Mouse (Mus musculus): ENCODE data around the gene Cst11. TPM values are rescaled to one million over a fixed set of nuclear protein-coding genes. Genes with fewer than 3 reads are reported as not detected.

Gene Cst11
- polyA plus RNA-seq, 1 experiment: 0.16 TPM

GRCm38 (mm10) chr2:148743846-148744407, 27.4 kb downstream of the Cst11 start:
- TF ChIP-seq POLR2A (IDR thresholded peaks at IDR 0.05; ENCODE audit: borderline replicate concordance, extremely low read depth, insufficient read depth, insufficient read length, poor library complexity, severe bottlenecking) (no peak), CTCF (IDR thresholded peaks at IDR 0.05; ENCODE audit: borderline replicate concordance, extremely low read depth, insufficient read depth, insufficient read length) (no peak)
- DNase-seq (ENCODE audit: low read depth): no peak

- TF ChIP-seq POLR2A (IDR thresholded peaks at IDR 0.05; ENCODE audit: borderline replicate concordance, extremely low read depth, insufficient read depth, insufficient read length, poor library complexity, severe bottlenecking) (no peak), CTCF (IDR thresholded peaks at IDR 0.05; ENCODE audit: borderline replicate concordance, extremely low read depth, insufficient read depth, insufficient read length) (no peak)
- peak; percentile 77 for DNase-seq (ENCODE audit: low read depth)
Measured at GRCm38 (mm10) chr2:148743001-148743400, 28.3 kb downstream of the Cst11 start.

GRCm38 (mm10) chr2:148732327-148733000, 38.8 kb downstream of the Cst11 start, which contains the start of gene Napb:
Napb (minus strand) TSS chr2:148732467.
- TF ChIP-seq POLR2A (IDR thresholded peaks at IDR 0.05; ENCODE audit: borderline replicate concordance, extremely low read depth, insufficient read depth, insufficient read length, poor library complexity, severe bottlenecking) (peak; percentile 57; the same call in 1 of the 2 replicates), CTCF (IDR thresholded peaks at IDR 0.05; ENCODE audit: borderline replicate concordance, extremely low read depth, insufficient read depth, insufficient read length) (no peak)
- DNase-seq (ENCODE audit: low read depth): peak; percentile 99

GRCm38 (mm10) chr2:148731614-148732326, 39.5 kb downstream of the Cst11 start:
- peak; percentile 44 for DNase-seq (ENCODE audit: low read depth)
- TF ChIP-seq POLR2A (IDR thresholded peaks at IDR 0.05; ENCODE audit: borderline replicate concordance, extremely low read depth, insufficient read depth, insufficient read length, poor library complexity, severe bottlenecking) (no peak), CTCF (IDR thresholded peaks at IDR 0.05; ENCODE audit: borderline replicate concordance, extremely low read depth, insufficient read depth, insufficient read length) (no peak)

GRCm38 (mm10) chr2:148719271-148719995, 51.9 kb downstream of the Cst11 start:
- TF ChIP-seq CTCF (IDR thresholded peaks at IDR 0.05; ENCODE audit: borderline replicate concordance, extremely low read depth, insufficient read depth, insufficient read length) (no peak), POLR2A (IDR thresholded peaks at IDR 0.05; ENCODE audit: borderline replicate concordance, extremely low read depth, insufficient read depth, insufficient read length, poor library complexity, severe bottlenecking) (no peak)
- DNase-seq (ENCODE audit: low read depth): no peak

Other genes with a start within 250 kb of the Cst11 start
- gene Nxt1, start 98.9 kb downstream of the Cst11 start, polyA plus RNA-seq (2012; rRNA removed): 43.8 and 68.5 TPM in 2 replicates
- 12.9 and 15.0 TPM in 2 replicates for gene Gzf1, start 90.5 kb downstream of the Cst11 start, polyA plus RNA-seq (2012; rRNA removed)
- 32.7 and 47.7 TPM in 2 replicates for gene Napb, start 39.0 kb downstream of the Cst11 start, polyA plus RNA-seq (2012; rRNA removed)
- gene Cstl1, start 21.1 kb downstream of the Cst11 start, polyA plus RNA-seq (2012; rRNA removed): not detected in 2 replicates
- gene 8030411F24Rik, start 10.5 kb upstream of the Cst11 start, polyA plus RNA-seq (2012; rRNA removed): not detected in 2 replicates
- gene Cst12, start 17.9 kb upstream of the Cst11 start, polyA plus RNA-seq (2012; rRNA removed): not detected in 2 replicates
- 0.10 TPM in 1 of 2 replicates, not detected in the other for gene Cst8, start 27.3 kb upstream of the Cst11 start, polyA plus RNA-seq (2012; rRNA removed)
- not detected in 2 replicates for gene Cst13, start 48.6 kb upstream of the Cst11 start, polyA plus RNA-seq (2012; rRNA removed)
- gene Cst9, start 63.6 kb upstream of the Cst11 start, polyA plus RNA-seq (2012; rRNA removed): not detected in 2 replicates
- gene 9230104L09Rik, start 93.5 kb upstream of the Cst11 start, polyA plus RNA-seq (2012; rRNA removed): not detected in 2 replicates
- gene Cst3, start 104.2 kb upstream of the Cst11 start, polyA plus RNA-seq (2012; rRNA removed): 465 and 499 TPM in 2 replicates
- gene Gm1330, start 231.8 kb upstream of the Cst11 start, polyA plus RNA-seq (2012; rRNA removed): not detected in 2 replicates
- gene Gm10750, start 245.7 kb upstream of the Cst11 start, polyA plus RNA-seq (2012; rRNA removed): not detected in 2 replicates